Mouse (Mus musculus) G1E (cell line): ENCODE measurements around the gene Lce3f.

Experiments
- CTCF ChIP-seq: IDR thresholded peaks from 2 replicates; pipeline ENCODE4 v1.5.1; 2012; ENCODE audit warnings: low read depth, low read length, inconsistent platforms, mixed read lengths
- GATA1 ChIP-seq: IDR thresholded peaks from 2 replicates; pipeline ENCODE4 v1.6.1; 2012; ENCODE audit warnings: borderline replicate concordance, low read length, inconsistent platforms, mixed read lengths
- GATA2 ChIP-seq: IDR thresholded peaks from 2 replicates; pipeline ENCODE4 v1.6.1; 2012; ENCODE audit warnings: low read depth, low read length, inconsistent platforms, borderline replicate concordance
- POLR2AphosphoS5 ChIP-seq: IDR thresholded peaks from 2 replicates; pipeline ENCODE4 v1.6.1; 2012; ENCODE audit warnings: low read depth, low read length, inconsistent platforms; ENCODE audit not compliant: insufficient replicate concordance
- TAL1 ChIP-seq: conservative IDR thresholded peaks from 2 replicates; pipeline ENCODE4 v1.6.1; 2012; ENCODE audit warnings: low read depth, low read length, inconsistent platforms, mixed read lengths

DNA sequence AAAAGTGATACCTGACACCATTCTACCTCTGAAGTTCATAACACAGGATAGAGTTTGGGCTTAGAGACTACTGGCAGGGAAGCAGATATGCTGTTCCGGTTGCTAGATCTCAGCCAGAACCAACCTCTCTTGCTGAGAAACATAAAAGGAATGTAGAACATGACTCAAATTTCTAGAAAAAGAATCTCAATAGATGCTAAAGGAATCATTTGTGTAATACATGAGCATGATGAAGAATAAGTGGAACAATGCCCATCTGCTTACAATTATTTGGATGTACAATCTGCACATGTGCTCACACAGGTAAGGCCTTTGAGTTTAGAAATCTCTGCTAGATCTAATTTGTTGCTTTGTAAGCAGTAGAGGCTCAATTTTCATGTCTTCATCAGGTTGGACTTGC is 29.1 kb downstream of the Lce3f start:
- TF ChIP-seq CTCF, result no peak
- TF ChIP-seq GATA1, result no peak
- TF ChIP-seq TAL1, result no peak
- TF ChIP-seq POLR2AphosphoS5, result no peak
- TF ChIP-seq GATA2, result no peak
